Mouse (Mus musculus): ENCODE measurements around the gene Tmem42.

Tmem42 gene

DNA sequence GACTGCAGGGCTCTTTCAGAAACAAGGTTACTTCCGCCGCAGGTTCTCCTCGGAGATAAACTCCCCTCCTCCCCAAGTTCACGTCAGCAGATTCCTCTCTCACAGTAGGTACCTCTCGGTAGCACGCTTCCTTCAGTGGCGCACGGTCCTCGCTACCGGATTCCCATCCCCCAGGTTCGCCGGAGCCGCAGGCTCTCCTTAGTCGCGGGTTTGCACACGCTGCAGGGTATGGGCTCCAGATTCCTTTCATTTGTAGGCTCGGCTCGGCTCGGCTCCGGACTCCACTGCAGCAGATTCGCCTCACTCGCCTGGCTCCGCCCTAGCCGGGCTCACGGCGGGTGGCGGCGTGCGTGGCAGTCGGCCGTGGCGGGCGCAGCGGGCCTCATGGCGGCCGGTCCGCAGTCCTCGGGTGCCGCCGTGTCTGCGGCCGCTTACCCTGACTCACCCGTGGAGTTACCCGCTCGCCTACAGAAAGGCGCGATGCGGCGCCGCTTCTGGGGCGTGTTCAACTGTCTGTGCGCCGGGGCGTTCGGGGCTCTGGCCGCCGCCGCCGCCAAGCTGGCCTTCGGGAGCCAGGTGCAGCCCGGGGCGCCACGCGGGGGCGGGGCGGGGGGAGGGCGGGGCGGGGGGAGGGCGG is at the start of gene Tmem42:
TSS of gene Tmem42 (plus strand) at position 332 of the 637 bp plus-strand sequence.
- in situ Hi-C loops (cut with MboI, MseI), result no loop called here

DNA sequence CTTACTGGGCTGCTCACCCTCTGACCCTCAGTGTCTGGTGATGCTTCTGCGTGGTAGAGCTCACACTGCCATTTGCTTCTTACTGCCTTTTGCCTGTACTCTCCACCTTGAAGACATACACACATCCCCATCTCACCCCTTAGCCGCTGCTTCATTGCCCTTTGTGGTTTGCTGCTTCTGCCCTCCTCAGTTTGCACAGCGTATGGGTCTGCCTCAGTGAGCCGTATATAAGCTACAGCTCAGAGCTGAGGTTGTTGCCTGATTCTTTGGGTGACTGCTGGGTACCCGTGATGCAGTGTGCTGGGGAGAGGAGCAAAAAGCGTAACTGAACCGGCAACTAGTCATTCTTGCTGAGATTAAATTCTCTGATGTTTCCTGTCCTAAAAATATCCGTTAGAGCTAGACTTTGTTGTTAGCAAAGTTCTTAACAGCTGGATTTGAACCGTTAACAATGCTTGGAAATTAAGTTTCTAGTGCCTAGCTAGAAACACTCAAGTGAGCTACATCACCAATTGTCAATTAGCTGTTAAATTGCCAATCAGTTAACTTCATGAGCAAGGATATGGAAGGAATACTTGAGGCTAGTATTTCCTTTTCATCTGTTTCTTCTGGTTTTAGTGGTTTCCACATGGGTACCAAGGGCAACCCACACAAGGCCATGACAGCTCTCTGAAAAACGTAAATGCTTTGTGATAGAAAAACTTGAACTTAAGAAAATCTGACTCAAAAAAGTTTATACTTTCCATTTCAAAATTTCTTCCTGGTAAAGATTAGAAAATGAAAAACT is 22.5 kb upstream of the Tmem42 start:
- in situ Hi-C loops (cut with MboI, MseI), result loop anchor here (25.0 kb wide), 1 partner anchor 1236 kb away; the partner anchor contains the start of gene Zfp651

DNA sequence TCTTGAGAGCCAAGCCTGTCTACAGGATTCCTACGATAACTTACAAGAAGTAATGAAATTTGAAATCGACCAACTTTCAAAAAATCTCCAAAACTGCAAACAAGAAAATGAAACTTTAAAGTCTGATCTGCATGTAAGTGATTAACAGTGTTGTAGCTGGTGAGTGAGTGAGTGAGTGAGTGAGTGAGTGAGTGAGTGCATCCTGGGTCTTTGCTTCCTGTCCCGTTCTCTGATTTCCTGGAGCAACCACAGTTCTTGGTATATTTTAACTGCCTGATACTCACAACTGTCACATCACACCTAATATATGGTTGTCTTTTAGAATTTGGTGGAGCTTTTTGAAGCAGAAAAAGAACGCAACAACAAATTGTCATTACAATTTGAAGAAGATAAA is 21.9 kb upstream of the Tmem42 start:
- in situ Hi-C loops (cut with MboI, MseI), result loop anchor here (25.0 kb wide), 1 partner anchor 1237 kb away; the partner anchor contains the start of gene Zfp651

DNA sequence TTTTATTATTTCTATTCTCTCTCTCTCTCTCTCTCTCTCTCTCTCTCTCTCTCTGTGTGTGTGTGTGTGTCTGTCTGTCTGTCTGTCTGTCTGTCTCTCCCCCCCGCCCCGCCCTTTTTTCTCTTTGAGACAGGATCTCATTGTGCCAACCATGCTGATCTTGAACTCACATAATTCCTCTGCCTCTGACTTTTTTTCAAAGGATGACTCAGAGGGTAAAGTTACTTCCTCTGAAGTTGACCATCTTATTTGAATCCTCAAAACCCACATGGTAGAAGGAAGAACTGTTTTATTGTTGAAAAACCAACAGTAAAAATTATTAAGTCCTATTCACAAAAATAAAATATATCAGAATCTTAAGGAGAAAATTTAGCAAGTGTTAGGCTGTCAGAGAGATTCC is 16.4 kb upstream of the Tmem42 start:
- in situ Hi-C loops (cut with MboI, MseI), result loop anchor here (5.0 kb wide), 1 partner anchor 98 kb away; no protein-coding TSS in a partner anchor

DNA sequence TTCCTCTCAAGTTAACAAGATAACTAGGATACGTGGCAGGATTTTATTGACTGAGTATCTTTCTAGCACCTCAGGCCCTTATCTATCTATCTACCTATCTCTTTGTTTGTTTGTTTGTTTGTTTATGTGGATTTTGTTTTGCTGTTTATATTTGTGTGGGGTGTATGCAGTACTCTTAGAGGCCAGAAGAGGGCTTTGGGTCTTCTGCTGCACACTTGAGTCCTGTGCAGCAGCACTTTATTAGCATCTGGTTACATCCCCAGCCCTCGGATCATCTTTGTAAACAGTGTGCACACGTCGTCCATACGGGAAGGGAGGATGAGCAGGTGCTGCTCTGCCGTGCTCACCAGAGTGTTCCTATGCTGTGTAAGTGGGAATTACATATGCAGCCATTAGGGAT is 15.1 kb upstream of the Tmem42 start:
- in situ Hi-C loops (cut with MboI, MseI), result loop anchor here (5.0 kb wide), 1 partner anchor 96 kb away; no protein-coding TSS in a partner anchor

DNA sequence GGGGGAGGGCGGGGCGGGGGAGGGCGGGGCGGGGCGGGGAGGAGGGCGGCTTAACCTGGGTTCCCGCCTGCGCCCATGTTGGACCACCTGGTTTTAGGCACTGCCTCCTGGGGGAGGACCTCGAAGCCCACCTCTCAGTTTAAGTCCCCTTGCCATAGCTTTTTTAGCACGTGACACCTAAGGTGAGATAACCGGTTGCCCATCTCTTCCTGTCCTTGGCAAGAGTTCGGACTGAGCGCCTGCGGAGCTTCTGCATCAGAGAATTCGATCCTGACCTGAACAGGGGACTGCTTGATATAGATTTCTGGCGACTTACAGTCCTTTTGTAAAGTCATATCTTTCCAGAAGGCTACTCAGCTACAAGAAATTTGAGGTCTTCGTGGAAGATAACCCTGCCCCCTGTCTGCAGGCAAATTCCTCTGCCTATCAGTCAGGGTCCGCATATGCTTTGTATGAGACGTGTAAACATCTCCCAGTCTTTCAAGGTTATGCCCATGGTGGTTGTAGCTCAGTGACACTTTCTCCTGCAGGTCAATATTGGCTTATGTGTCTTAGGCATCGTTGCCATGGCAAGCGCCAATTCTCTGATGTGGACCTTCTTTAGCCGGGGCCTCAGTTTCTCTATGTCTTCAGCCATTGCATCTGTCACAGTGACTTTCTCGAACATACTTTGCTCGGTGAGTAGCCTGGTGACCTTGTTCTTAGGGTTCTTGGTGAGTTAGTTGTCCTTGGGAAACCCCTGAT is 682 bp downstream of the Tmem42 start:
- in situ Hi-C loops (cut with MboI, MseI), result no loop called here

DNA sequence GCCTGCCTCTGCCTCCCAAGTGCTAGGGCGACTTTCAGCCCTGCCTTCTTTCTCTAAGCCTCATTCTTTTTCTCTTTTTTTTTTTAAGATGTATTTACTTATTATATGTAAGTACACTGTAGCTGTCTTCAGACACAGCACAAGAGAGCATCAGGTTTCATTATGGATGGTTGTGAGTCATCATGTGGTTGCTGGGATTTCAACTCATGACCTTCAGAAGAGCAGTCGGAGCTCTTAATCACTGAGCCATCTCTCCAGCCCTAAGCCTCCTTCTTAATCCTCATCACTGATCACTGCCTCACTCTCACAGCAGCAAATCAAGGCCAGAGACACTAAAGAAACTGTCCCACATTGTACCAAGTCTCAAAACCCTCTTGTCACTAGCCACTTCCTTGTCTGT is 3.1 kb downstream of the Tmem42 start:
- in situ Hi-C loops (cut with MboI, MseI), result no loop called here

DNA sequence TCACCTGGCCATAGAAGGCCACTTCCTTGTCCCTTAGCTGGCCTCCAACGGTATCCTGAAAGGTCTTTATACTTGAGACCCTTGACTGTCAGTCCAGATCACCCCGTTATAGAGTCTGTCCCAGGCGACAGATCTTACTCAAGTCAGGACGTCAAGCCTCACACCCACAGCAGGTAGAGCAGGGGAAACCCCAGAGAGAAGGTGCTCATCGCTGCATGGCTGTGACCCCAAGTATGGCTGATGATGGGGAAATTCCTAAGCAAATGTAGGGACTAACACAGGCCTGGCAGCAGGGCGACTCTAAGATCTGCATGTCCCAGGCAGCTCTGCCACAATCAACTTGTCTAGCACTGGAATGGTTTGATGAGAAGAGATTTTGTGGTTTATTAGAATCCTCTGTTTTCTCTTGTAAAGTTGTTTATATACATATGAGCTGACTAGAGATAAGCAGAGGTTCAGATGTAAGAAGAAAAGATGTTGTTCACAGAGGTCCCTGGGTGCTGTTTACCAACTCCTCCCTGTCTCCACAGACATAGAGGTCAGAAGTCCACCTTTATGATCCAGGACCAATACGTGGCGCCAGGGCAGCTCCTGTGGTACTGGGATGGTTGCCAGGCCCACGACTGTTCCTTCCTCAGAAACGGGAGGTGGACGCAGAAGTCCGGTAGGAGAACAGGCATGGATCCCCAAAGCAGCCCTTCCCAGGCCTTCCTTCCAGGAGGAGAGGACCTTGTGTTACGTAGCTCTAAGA is 10.5 kb downstream of the Tmem42 start:
- in situ Hi-C loops (cut with MboI, MseI), result no loop called here

DNA sequence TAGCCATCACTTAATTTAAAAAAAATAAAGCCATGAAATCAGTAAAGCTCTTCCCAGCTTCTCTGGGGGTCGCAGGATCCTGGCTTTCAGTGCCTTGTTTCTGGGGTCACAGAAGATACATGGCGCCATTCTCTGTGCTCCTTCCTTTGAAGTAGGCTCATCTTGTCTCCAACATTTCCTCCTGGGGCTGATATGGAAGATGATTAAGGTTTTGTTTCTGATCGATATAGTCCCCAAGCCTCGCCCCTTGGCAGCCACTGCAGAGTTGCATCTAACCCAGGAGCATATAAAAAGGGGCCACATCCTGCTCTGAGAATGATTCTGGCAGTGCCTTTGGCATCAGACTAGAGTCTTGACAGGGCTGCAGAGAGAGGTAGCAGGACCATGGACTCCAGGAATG is 13.3 kb downstream of the Tmem42 start, which contains the start of gene Tgm4:
TSS of gene Tgm4 (plus strand) at position 301 of the 400 bp plus-strand sequence.
- in situ Hi-C loops (cut with MboI, MseI), result no loop called here

DNA sequence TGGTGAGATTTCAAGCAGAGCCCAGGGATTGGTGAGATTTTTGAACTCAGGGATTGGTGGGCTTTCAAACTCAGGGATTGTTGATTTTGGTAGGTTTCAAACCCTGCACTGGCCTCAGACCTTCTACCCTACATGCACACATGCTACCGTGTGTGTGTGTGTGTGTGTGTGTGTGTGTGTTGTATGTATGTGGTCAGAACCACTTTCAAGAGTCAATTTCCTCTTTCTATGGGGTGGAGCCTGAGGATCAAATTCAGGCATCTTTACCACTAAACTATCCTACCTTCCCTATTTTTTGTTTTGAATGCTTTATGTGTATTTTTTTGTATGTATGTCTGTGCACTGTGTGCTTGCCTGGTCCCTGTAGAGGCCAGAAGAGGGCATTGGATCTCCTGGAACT is 26.5 kb downstream of the Tmem42 start:
- in situ Hi-C loops (cut with MboI, MseI), result no loop called here

DNA sequence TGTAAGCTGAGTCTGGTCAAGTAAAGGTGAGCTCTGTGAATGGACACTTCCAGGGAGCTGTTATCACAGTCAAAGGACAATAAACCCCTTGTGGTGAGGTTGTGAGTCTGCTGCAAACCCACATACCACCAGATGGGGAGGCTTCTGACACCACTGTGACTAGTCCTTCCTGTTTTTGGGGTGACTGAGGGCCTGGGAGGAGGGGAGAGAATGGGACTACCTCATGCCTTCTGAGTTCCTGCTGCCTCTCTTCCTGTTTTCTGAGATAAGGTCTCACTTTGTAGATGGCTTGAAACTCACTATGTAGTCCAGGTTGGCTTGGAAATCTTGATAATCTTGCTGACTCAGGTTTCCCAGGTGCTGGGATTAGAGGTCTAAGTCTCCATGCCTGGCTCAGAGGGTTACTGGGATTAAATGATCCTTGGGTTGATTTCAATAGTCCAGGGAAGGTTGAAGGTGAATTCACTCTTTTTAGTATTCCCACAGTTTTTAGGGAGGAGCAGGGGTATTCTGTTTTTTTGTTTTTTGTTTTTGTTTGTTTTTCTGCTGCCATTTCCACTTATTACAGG is 37.7 kb downstream of the Tmem42 start:
- in situ Hi-C loops (cut with MboI, MseI), result no loop called here

DNA sequence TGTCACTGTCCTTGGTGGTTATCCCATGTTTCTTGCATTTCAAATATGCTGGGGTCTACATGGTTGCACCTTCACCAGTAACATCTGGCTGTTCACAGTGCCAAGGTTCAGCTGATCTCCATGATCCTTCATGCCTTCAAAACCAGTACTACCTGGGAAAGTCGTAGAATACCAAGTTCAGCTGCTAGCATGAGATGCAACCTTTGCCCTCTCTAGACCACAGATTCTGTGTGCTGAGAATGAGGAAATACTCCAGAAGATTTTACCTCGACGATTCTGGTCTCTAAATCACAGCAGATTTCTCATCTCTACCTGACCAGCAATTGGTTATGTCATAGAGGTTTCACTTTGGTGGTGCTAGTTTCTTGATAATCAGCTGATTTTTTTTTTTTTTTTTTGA is 39.0 kb downstream of the Tmem42 start:
- in situ Hi-C loops (cut with MboI, MseI), result no loop called here
